Mouse (Mus musculus) kidney, postnatal 25 days (tissue): ENCODE measurements around the gene Hdac9.

Experiments
- DNase-seq, 2 experiments: peaks; one replicate each; pipeline ENCODE4 v3.0.0; 2021; ENCODE audit warnings: mixed read lengths in 2 of 2

The Hdac9 gene

DNA sequence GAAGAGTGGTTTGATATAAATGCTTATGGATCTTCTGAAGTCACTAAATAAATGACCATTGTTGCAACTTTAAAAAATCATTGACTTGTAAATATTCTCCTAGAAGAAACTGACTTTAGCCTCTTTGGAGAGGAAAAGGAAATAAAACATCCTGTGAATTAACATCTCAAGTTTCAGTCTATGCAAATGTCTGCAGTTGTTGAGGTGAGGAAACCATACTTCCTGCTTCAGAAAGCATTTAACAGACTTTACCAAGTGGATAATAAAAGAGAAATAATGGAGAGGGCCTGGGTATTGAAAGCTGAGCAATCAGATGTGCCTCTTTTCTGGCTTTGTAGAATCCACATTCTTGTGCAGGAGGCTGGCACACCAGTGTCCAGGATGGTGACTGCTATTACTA lies 110.4 kb downstream of the Hdac9 start:
- DNase-seq, result no peak

DNA sequence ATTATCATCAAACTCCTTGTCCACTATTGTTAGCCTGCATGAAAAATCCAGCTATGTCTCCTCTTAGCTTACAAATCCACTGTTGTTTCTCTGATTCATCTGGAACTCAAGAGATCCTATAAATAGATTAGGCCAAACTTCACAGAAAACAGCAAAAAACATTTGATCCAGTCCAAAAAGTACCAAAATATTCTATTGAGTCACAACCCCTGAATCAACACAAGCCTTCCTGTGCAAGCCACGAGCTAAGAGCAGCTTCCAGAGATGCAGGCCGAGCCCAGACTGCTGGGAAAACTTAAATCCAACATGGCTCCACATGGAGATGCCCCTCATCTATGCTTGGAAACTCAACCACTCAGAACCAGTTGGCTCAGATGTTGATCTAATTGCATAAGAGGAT lies 113.2 kb downstream of the Hdac9 start:
- no peak for DNase-seq

DNA sequence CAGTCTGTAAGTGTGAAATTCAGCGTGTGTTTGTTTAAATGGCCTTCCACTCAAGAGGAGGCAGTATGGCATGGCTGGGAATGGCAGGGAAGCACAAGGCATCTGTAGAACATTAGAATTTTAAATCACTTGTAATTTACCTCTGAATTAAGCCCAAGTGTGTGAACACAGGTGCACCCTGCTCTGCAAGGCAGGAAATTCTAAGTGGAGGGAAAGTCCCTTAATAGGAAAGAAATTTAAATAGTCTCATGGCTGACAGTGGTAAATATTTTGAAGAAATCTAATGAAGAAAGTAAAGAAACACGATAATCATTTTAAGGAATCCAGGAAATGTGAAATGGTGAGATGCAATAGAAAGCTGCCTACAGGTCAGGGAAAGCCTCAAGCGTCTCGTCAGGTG lies 114.6 kb downstream of the Hdac9 start:
- no peak for DNase-seq

DNA sequence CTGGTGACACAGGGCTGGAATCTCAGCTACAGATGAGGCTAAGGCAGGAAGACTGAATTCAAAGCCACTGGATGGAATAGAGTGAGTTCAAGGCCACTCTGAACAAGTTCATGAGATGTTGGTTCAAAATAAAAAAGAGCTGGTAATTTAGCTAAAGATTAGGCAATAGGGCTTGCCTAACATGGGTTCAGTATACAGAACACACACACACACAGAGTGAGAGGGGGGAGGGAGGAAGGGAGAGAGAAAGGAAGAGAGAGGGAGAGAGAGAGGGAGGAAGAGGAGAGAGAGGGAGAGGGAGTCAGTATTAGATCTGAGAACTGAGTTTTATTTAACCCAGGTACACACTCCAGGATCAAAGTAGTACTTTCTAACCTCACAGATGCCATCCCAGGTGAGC lies 115.1 kb downstream of the Hdac9 start:
- DNase-seq, result no peak

DNA sequence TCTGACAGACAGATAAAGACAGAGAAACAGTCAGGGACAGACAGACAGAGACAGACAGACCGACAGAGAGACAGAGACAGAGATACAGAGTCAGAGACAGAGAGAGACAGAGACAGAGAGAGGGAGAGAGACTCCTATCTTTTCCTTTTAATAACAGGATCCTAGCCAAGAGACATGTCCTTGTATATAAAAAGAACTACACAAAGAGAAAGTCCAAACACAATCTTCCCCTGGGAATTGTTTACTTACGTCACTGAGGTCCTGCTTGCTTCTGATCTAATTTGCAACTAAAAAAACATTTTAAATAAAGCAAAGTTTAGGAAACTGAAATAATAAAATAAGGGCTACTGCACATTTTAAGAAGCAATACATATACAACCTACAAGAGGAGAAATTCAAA lies 119.5 kb downstream of the Hdac9 start:
- no peak for DNase-seq

DNA sequence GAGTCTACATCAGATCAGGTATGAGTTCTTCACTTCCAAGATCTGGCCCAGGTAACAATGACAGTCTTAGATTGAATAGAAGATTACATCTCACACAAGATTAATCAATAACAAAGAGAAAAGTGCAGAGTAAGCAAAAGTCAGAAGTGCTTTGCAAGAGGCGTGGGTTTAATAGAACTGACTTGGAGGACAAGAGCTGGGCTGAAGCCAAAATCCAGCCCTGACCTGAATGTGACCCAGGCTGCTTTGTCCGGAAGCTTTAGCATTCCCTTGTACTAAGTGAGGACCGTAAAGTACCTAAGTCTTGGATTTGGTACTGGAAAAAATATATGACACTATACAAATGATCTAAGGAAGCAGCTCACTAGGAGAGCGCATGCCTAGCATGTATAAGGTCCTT lies 121.4 kb downstream of the Hdac9 start:
- DNase-seq, result peak in 1 of 2 experiments; percentile 25

DNA sequence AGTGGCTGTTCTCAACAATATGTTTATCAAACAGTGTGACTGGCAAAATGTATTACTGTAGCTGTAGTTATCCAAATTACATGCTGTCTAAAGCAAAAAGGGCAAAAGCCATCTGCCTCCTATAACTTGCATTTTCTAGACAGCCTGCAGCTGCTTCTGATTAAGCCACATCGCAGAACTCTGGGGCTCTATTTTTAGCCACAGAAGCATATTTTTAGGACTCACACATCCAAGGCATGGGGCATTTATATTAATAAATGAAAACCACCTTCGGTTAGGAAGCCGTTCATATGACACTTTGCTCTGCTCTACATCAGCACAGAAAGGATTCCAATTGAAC lies 124.8 kb downstream of the Hdac9 start:
- DNase-seq, result no peak

DNA sequence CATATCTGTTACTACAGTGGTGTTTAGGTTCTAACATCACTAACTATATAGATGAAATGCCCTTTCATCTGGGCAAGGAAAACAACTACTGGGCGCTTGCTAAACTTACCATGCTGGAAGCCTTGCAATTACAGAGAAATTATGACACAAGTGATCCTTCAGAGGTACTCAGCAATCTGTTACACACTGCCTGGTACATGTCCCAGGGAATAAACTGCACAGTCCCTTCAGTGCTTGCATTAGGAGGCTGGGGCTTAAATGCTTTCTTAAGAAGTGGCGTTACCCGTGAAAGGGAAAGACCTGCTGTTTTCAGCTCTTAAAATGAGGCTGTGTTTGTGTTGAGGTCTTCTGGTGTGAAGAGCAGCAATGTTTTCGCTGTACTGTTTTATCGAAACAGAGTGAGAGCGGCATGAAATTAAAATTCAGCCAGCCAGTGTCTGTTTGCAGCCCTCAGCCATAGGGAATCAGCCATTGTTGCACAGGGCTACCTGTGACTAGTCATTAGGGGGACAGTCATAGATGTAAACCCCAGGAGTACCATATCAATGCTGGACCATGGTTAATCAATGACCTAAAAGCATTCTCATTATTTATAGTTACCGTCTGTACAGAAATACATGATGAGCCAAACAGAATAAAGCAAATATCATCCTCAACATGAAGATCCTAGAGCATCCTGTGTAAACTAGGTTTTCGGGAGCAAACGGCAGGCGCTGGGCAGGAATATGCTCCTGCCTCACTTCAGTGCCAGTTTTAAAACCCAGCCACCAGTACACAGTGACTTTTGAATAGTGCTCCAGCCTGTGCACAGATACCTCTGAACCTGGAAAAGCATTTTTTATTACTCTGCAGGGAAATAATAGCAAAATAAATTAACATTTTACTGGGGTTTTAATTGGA lies 125.4 kb downstream of the Hdac9 start:
- no peak for DNase-seq

DNA sequence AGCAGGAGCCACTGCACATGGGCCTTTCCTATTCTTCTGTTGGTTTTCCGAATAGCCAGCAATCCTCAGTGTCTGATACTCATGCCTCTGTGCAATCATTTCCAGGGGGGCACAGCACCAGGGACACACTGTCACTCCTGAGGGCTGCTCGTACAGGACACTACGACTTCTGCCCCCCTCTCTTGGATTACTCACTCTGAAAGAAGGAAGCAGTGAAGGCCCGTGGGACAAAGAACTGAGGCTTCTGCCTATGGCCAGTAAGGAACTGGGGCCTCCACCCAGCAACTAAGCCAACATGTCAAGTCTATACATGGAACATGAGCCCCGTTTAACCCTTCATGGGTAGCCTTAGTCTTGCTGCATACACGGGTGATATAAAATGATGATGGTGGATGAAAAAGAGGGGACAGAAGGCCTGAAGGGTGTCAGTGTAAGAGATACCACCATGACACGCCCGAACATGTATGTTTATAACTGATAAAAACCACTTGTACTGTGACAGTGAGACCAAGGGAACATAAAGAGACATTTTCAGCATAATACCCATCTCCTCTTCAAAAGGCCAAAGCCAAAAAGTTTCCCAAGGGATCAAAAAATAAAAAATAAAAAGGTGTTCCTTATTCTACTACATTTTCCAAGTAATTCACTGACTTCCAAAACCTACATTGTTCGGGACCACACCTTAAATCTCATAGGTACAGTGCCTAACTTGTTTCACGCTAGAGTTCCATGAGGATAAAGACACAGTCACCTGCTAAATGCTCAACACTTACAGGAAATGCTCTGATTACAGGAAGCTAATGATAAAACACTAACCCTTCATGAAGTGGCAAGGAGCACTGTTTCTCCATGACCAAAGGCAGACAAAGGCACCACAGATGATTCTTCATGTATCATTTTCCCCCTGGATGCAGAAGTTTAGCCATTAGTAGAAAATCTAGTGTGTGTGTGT lies 127.6 kb downstream of the Hdac9 start:
- DNase-seq, result no peak

DNA sequence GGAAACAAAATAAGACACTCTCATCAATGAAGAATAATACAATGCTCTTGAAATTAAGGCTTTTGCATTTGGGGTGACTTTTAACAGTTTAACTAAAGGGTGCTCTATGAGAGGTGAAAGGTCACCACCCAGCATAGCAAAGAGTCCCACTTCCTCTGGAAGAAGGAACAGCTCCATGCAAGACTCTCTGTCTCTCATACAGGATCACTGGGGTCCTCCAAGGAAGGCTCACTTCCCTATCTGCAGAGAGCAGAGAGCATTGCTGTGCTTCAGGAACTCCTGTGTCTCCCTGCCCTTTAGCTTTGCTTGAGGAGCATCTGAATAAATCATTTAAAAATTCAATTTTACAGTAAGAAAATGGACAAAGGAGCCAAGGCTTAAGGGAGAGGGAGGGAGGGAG lies 129.5 kb downstream of the Hdac9 start:
- DNase-seq, result no peak

DNA sequence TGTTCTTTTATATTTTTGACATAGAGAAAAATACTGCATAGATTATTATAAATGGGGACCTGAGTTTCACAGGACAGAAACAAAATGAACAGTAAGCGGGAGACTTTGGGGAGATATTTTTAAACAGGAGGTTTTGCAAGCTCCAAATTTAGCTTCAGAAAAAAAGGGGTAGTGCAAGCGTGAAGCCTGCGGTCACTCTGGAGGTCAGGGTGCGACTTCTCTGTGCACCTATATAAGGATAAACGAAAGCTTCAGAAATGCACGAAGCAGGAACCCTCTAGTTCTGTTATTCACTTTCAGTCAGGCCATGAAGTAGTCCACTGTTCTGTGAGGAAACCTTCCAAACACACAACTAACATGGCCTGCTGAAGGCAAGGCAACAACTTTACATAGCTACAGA lies 133.3 kb downstream of the Hdac9 start:
- no peak for DNase-seq

DNA sequence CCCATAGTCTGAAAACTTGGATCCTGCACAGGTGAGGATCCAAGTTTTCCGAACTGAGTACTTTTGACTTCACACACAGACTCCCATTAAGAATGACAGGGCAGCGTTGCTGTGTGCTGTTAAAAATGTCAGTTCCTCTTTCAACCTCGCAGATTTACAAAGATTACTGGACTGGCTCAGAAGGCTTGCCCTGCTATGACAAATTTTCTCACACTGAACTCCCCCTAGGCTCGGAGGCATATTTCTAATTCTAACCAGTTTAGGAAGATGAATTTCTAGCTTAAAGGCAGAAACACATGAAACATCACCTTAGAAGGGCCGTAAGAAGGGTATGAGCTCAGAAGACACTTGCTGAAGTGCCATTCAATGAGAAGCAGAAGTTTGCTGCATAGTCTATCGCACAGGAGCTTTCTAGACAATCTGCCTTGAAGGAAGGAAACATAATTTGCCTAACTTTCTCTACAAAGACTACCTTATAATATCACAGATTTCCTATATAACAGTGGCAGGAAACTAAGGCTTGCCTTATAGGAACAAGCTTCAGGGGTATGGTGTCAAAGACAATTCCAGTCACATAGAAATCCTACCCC lies 137.4 kb downstream of the Hdac9 start:
- DNase-seq, result no peak

DNA sequence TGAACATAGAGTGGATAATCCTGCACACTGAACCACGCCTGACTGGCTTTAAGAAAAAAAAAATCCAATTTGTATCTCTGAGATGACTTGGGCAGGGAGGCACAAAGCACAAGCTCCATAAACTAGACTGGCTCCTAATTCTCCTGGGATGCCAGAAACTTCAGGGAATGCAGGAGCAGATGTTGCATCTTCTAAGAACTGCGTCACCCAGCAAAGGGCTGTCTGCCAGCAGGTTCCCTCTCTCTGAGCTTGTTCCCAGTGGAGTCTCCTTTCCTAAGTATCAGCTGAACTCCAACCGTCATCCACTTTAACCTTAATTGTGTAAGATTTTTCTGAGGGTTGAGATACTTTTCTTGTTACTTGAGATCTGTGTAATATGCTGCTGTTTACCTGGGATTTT lies 140.7 kb downstream of the Hdac9 start:
- DNase-seq, result no peak

DNA sequence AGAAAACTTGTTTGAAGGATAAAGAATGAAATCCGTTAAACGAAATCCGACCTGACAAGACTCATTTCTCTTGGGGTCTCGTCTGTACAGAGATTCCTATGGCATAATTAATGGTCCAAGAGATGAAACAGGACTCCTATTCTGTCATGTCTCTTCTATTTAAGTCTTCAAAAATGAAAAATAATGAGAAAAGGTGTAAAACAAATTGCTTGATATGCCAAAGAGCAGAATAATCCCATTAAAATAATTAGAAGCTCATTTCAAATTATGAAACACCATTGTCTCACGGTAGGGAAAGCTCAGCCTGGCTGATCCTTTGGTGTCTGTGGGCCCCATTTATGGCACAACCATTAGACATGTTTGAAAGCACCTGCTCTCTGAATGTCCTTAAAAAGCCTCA lies 142.8 kb downstream of the Hdac9 start:
- DNase-seq, result no peak

DNA sequence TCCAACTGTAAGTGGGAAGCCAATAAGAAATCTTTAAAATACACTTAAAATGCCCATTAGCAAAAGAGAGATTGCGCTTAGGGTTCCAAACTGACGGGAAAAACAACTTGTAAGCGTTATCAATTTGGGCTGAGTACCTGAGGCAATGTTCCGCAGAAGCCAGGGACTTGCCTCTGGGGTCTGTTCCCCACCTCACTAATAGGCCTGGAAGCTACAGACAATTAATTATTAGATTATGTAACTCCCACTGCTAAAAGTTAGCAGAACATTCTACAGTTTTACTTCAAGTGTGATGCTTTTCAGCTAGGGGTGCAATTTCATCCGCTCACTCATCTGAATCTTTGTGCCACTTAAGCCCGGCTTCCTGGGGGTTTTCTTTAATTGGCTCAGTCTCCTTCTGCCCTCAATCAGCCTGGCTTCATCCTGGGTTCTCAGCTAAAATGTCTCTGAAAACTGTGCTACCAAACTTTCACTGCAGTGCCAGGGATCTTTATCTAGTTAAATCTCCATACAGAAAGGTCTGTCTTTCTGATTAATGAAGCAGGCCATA lies 149.6 kb downstream of the Hdac9 start:
- DNase-seq, result no peak

DNA sequence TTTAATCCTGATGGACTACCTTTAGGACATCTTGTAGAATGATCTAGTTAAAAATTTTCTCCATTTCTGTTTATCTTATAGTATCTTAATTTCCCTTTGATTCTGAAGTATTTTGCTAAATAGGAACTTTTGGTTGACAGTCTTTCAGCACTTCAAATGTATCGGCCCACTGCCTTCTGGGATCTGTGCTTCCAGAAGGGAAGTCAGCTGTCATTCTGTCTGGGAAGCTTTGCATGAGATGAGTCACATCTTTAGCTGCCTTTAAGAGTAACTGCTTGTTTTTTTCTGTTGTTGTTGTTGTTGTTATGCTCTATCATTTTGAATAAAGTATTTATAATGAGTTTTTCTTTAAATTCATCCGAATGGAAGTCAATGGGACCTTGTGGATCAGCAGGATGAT lies 169.6 kb downstream of the Hdac9 start:
- DNase-seq, result no peak

DNA sequence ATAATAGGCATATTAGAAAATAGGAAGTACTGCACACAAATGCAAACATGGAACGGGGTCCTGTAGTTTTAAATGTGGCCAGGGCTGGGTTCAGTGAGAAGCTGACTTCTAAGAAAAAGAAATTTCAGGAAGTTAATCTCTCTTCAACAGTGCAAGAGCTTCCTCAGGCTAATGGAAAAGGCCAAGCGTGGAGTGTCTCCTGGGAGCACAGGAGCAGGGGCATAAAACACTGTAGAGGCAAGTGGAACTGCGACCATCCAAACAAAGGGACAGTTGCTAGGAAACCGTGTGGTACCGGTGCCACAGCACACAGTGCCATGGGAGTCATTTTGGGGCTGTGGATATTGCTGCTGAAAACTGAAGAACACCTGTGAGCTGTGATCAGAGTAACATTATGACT lies 191.7 kb downstream of the Hdac9 start:
- no peak for DNase-seq

DNA sequence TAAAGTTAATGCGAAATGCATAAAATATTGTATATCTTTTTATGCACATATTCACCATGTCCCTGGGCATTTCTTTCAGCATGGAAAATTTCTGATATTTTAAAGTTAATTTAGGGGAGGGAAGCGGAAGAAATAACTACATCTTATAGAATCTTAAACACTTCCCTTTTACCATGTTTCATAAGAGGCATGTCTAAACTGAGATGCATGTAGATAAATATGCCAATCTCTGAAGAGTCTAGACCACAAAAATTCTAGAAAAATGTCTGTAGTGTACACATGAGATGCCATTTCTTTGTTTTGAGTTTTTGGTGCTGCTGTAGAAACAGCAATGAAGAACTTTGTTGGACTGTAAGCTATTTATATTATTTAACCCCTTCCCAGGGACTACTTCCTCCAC lies 192.6 kb downstream of the Hdac9 start:
- DNase-seq, result no peak

DNA sequence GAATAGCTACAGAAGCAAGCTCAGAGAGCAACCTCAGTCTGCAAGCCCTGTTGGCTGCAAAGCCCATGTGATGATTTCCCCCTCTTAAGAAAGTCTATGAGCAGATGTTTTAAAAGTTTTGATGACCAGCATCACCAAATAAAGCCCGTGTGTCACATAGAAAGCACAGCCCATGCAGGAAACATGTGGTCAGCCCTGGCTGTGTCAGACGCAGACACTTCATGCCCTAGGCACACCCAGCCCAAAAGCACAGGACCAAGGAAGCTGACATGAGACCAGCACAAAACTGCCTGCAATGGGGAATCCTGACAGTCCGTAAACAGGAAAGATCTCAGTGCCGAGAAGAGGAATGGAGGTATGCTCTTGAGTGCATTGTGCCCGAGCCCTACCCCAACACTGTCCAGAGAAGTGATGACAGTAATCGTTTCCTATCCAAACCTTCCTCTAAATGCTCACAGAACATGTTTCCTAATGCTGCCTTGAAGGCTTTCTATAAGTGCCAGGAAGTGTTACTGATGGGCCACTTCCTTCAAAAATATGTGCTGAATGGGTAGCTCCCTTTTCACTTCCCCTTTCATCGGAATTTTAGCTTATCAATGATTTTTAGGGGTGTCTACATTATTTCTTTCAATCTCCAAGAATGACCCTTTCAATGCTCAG lies 193.9 kb downstream of the Hdac9 start:
- no peak for DNase-seq

DNA sequence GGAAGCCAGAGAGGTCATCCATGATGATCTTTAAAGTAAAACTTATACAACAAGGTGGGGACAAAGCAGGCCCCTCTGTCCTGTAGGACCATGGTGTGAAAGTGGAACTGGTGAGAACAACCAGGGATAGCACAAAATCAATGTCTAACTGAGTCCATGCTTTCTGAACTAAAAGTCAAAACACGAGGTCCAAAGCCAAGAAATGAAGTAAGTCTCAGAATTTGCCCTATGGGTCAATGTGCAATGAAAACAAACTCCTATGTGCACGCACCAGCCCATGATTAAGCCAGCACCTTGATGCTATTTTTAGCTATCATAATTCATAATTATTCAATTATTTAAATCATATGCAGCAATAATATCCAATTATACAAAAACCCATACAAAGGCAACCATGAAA lies 196.0 kb downstream of the Hdac9 start:
- DNase-seq, result no peak

DNA sequence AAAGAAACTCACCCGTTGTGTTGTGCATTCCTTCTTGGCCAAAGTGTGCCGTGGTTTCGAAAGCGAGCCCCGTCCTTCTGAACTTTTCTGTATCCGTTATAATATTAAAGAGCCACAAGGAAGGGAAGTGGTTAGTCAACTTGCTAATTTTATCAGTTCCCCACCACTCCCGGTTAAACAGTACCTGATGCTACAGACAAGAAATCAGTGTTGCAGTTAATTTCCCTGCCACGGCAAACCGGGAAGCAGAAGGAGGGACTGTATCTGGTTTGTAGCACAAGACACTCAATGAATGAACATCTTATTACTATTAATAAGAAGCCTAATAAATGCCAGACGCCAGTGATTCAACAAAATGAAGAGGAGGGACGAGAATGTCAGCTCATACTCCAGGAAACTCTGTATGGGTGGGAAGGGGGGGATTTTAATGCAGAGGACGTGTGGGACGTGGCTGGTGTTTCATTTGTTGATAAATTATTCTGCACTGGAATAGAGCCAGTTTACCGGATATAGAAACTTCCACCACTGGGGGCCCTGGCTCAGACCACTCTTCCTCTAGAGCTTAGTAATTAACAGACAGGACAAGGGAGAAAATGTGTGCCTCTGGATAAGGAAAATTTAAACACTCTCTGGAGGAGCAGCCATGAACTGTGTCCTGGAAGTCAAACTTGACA lies 202.5 kb downstream of the Hdac9 start:
- DNase-seq, result no peak

DNA sequence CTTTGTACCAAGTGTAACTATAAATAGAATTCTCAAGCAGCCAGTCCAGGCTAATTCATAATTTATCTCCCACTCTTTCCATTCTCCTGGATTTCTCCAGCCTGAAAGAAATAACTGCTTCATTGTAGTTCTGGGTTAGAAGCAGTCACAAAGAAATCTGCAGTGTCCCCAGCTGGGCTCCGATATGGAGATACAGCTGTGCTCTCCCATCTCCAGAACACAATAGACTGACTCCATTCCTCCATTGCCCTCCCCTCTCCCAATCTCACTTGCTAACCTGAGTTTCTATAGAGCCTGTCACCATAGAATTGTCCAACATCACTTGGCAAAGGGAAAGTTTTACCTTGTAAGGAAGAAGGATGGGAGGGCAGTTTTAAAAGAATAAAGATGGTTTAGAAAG lies 218.9 kb downstream of the Hdac9 start:
- DNase-seq, result no peak
